Mouse (Mus musculus) kidney, embryonic 14.5 days (tissue): Measurements from ENCODE around the gene Rnf10. TPM values are rescaled to one million over a fixed set of nuclear protein-coding genes. Genes with fewer than 3 reads are reported as not detected.

Experiments used
- ATAC-seq: fragments of 200-750 bp; cut with Nextera tagmentation; 2 replicates; pipeline ENCODE4 v1.8.0; 2017; ENCODE audit warnings: moderate number of reproducible peaks, mild to moderate bottlenecking, moderate TSS enrichment, moderate library complexity; ENCODE audit not compliant: low FRiP score, low TSS enrichment
- H3K27ac ChIP-seq: fragments of 300-500 bp; sonication (generic); 2 replicates; pipeline ENCODE4 v1.5.1; 2014; ENCODE audit warnings: low read depth, mild to moderate bottlenecking, low read length, moderate library complexity, mixed read lengths
- H3K27me3 ChIP-seq: fragments of 300-500 bp; sonication (generic); 2 replicates; pipeline ENCODE4 v1.6.1; 2014; ENCODE audit warnings: mild to moderate bottlenecking, low read length; ENCODE audit not compliant: control insufficient read depth, insufficient read depth
- H3K36me3 ChIP-seq: fragments of 300-500 bp; sonication (generic); 2 replicates; pipeline ENCODE4 v1.6.1; 2014; ENCODE audit warnings: low read length, mixed read lengths; ENCODE audit not compliant: control insufficient read depth, insufficient read depth
- H3K4me1 ChIP-seq: fragments of 300-500 bp; sonication (generic); 2 replicates; pipeline ENCODE4 v1.6.1; 2014; ENCODE audit warnings: low read length, mixed read lengths; ENCODE audit not compliant: control insufficient read depth, insufficient read depth
- H3K4me2 ChIP-seq: fragments of 300-500 bp; sonication (generic); replicated peaks from 2 replicates; pipeline ENCODE4 v1.6.1; 2014; ENCODE audit warnings: low read depth, mild to moderate bottlenecking, low read length
- H3K4me3 ChIP-seq: fragments of 300-500 bp; sonication (generic); 2 replicates; pipeline ENCODE4 v1.5.1; 2014; ENCODE audit warnings: mild to moderate bottlenecking, low read length
- H3K9ac ChIP-seq: fragments of 300-500 bp; sonication (generic); 2 replicates; pipeline ENCODE4 v1.6.1; 2014; ENCODE audit warnings: low read depth, mild to moderate bottlenecking, low read length, moderate library complexity
- H3K9me3 ChIP-seq: fragments of 300-500 bp; sonication (generic); 2 replicates; pipeline ENCODE4 v1.6.1; 2016; ENCODE audit warnings: low read length; ENCODE audit not compliant: control insufficient read depth
- WGBS: fragments of 180-500 bp; shearing (Covaris S2); extraction: QIAGEN DNeasy Blood & Tissue Kit; methylation state at CpG from one replicate; pipeline ENCODE4 v1.1.7; 2014; 5-methylcytosine and 5-hydroxymethylcytosine counted together
- polyA plus RNA-seq: library from polyadenylated mRNA; unstranded; fragments of >200 nt; fragmentation: Nextera tagmentation; extraction: Ambion mirVana; gene quantifications from 2 replicates; pipeline ENCODE4 v1.2.1, GENCODE M21; 2014

Gene Rnf10
- polyA plus RNA-seq, 1 experiment from 2014 or later, result 81.9 TPM

GRCm38 (mm10) chr5:115194626-115195221 lies 78.0 kb downstream of the Rnf10 start:
- Histone ChIP-seq H3K9ac (no peak overlapping the region), H3K27me3 (peaks cover 39% of the 10 kb centered on the region), H3K4me2 (peak overlapping the region; percentile 100), H3K4me1 (peaks cover 25% of the 10 kb centered on the region), H3K27ac (no peak overlapping the region), H3K9me3 (no peaks in the 10 kb centered on the region), H3K4me3 (peak overlapping the region; percentile 63), H3K36me3 (no peaks in the 10 kb centered on the region)
- ATAC-seq, result peak; percentile 29; the same call in 1 of the 2 replicates
- 5% methylated on average over 12 of the region's 12 CpGs for WGBS

- peak within 1 kb of the TSS; percentile 58 for H3K9ac ChIP-seq
- H3K36me3 ChIP-seq, result no peaks in the 10 kb centered on the region
- peak; percentile 46 for ATAC-seq
- H3K4me1 ChIP-seq, result peaks cover 25% of the 10 kb centered on the region
- peak within 1 kb of the TSS; percentile 100 for H3K4me2 ChIP-seq
- H3K27ac ChIP-seq, result no peak within 1 kb of the TSS
- WGBS, result under 1% methylated on average over 65 of the region's 116 CpGs
- H3K4me3 ChIP-seq, result peak within 1 kb of the TSS; percentile 63
- peaks cover 40% of the 10 kb centered on the region for H3K27me3 ChIP-seq
- H3K9me3 ChIP-seq, result no peaks in the 10 kb centered on the region
These were observed 78.8 kb downstream of the Rnf10 start, which contains the start of gene Cabp1 for GRCm38 (mm10) chr5:115193669-115194625. Cabp1 (minus strand) TSS chr5:115194381.

- H3K27me3 ChIP-seq, result peaks cover 40% of the 10 kb centered on the region
- H3K27ac ChIP-seq, result no peak overlapping the region
- H3K9me3 ChIP-seq, result peaks cover 2% of the 10 kb centered on the region; the same call in 1 of the 2 replicates
- peak overlapping the region; percentile 58 for H3K9ac ChIP-seq
- peak; percentile 42 for ATAC-seq
- peak overlapping the region; percentile 100 for H3K4me2 ChIP-seq
- under 1% methylated on average over 34 of the region's 34 CpGs for WGBS
- H3K4me3 ChIP-seq, result peak overlapping the region; percentile 63
- peaks cover 25% of the 10 kb centered on the region for H3K4me1 ChIP-seq
- no peaks in the 10 kb centered on the region for H3K36me3 ChIP-seq
These were observed 79.5 kb downstream of the Rnf10 start for GRCm38 (mm10) chr5:115193226-115193625.

- Histone ChIP-seq H3K4me1 (peaks cover 25% of the 10 kb centered on the region), H3K4me2 (peak overlapping the region; percentile 100), H3K9ac (no peak overlapping the region), H3K27me3 (peaks cover 40% of the 10 kb centered on the region), H3K4me3 (peak overlapping the region; percentile 63), H3K27ac (no peak overlapping the region), H3K36me3 (no peaks in the 10 kb centered on the region), H3K9me3 (peaks cover 2% of the 10 kb centered on the region; the same call in 1 of the 2 replicates)
- ATAC-seq, result no peak
- WGBS, result 6% methylated on average over 7 of the region's 7 CpGs
These were observed 79.9 kb downstream of the Rnf10 start for GRCm38 (mm10) chr5:115192828-115193195.

GRCm38 (mm10) chr5:115191880-115192827 lies 80.5 kb downstream of the Rnf10 start:
- no peak overlapping the region for H3K9ac ChIP-seq
- no peak for ATAC-seq
- H3K9me3 ChIP-seq, result peaks cover 2% of the 10 kb centered on the region; the same call in 1 of the 2 replicates
- peak overlapping the region; percentile 100; the same call in 1 of the 2 replicates for H3K4me2 ChIP-seq
- H3K27me3 ChIP-seq, result peaks cover 40% of the 10 kb centered on the region
- H3K27ac ChIP-seq, result no peak overlapping the region
- no peaks in the 10 kb centered on the region for H3K36me3 ChIP-seq
- peak overlapping the region; percentile 63; the same call in 1 of the 2 replicates for H3K4me3 ChIP-seq
- 7% methylated on average over 29 of the region's 29 CpGs for WGBS
- peaks cover 31% of the 10 kb centered on the region for H3K4me1 ChIP-seq

Other genes starting within 250 kb of the Rnf10 start
- gene Gm10401, start 174.6 kb downstream of the Rnf10 start, polyA plus RNA-seq, result 54.5 and 60.9 TPM in 2 replicates
- 54.2 and 68.5 TPM in 2 replicates for gene Acads, start 153.6 kb downstream of the Rnf10 start, polyA plus RNA-seq
- gene Unc119b, start 137.9 kb downstream of the Rnf10 start, polyA plus RNA-seq, result 26.3 and 50.3 TPM in 2 replicates
- gene Mlec, start 114.7 kb downstream of the Rnf10 start, polyA plus RNA-seq, result 57.8 and 75.5 TPM in 2 replicates
- gene Cabp1, start 78.5 kb downstream of the Rnf10 start, polyA plus RNA-seq, result 2.0 and 2.4 TPM in 2 replicates
- gene Pop5, start 37.1 kb downstream of the Rnf10 start, polyA plus RNA-seq, result 116 and 120 TPM in 2 replicates
- gene Coq5, start 6.8 kb upstream of the Rnf10 start, polyA plus RNA-seq, result 39.7 and 58.8 TPM in 2 replicates
- gene Dynll1, start 28.1 kb upstream of the Rnf10 start, polyA plus RNA-seq, result 1,720 and 2,039 TPM in 2 replicates
- 320 and 334 TPM in 2 replicates for gene Srsf9, start 54.3 kb upstream of the Rnf10 start, polyA plus RNA-seq
- gene Gatc, start 68.3 kb upstream of the Rnf10 start, polyA plus RNA-seq, result 35.8 and 36.9 TPM in 2 replicates
- 56.2 and 62.2 TPM in 2 replicates for gene Triap1, start 68.3 kb upstream of the Rnf10 start, polyA plus RNA-seq
- 911 and 1,119 TPM in 2 replicates for gene Cox6a1, start 76.1 kb upstream of the Rnf10 start, polyA plus RNA-seq
- gene Msi1, start 156.7 kb upstream of the Rnf10 start, polyA plus RNA-seq, result 26.2 and 34.0 TPM in 2 replicates
- gene Pla2g1b, start 193.4 kb upstream of the Rnf10 start, polyA plus RNA-seq, result 0.46 and 0.57 TPM in 2 replicates
- gene Sirt4, start 211.8 kb upstream of the Rnf10 start, polyA plus RNA-seq, result 16.4 and 20.9 TPM in 2 replicates
- 21.9 and 22.4 TPM in 2 replicates for gene Pxn, start 233.8 kb upstream of the Rnf10 start, polyA plus RNA-seq